Mouse (Mus musculus) heart, adult 2 months (tissue): ENCODE data around the gene Il10ra. TPM values are rescaled to one million over a fixed set of nuclear protein-coding genes. Genes with fewer than 3 reads are reported as not detected.

Experiments used
- DNase-seq, 2 experiments: peaks; one replicate each; pipeline ENCODE4 v3.0.0; 2021
- H3K27ac ChIP-seq: fragments of 200-600 bp; 2 replicates; pipeline ENCODE4 v1.8.1; 2022
- H3K27me3 ChIP-seq: fragments of 200-500 bp; 2 replicates; pipeline ENCODE4 v1.6.1; 2012; ENCODE audit warnings: mild to moderate bottlenecking, low read length, inconsistent platforms, mixed read lengths; ENCODE audit not compliant: control insufficient read depth, insufficient read depth
- H3K36me3 ChIP-seq: fragments of 200-500 bp; 2 replicates; pipeline ENCODE4 v1.6.1; 2012; ENCODE audit warnings: low read length, inconsistent platforms; ENCODE audit not compliant: control insufficient read depth, insufficient read depth
- H3K4me1 ChIP-seq: fragments of 200-500 bp; 2 replicates; pipeline ENCODE4 v1.6.1; 2011; ENCODE audit warnings: low read length; ENCODE audit not compliant: control insufficient read depth, insufficient read depth
- H3K4me3 ChIP-seq: fragments of 200-600 bp; 2 replicates; pipeline ENCODE4 v1.8.1; 2022
- H3K79me2 ChIP-seq: fragments of 200-500 bp; replicated peaks from 2 replicates; pipeline ENCODE4 v1.6.1; 2012; ENCODE audit warnings: mild to moderate bottlenecking, inconsistent platforms, low read length, moderate library complexity, mixed read lengths; ENCODE audit not compliant: control insufficient read depth, insufficient read depth
- H3K9ac ChIP-seq: fragments of 200-500 bp; 2 replicates; pipeline ENCODE4 v1.6.1; 2012; ENCODE audit warnings: low read depth, mild to moderate bottlenecking, control low read depth, inconsistent platforms, low read length, mixed read lengths
- CTCF ChIP-seq: fragments of 200-600 bp; IDR thresholded peaks from 2 replicates; pipeline ENCODE4 v1.8.1; 2022; ENCODE audit warnings: antibody characterized with exemption, mild to moderate bottlenecking, moderate library complexity
- EP300 ChIP-seq: fragments of 200-500 bp; IDR thresholded peaks from 2 replicates; pipeline ENCODE4 v1.6.1; 2011; ENCODE audit warnings: low read depth, low read length, control low read depth; ENCODE audit not compliant: insufficient read depth
- POLR2A ChIP-seq: fragments of 200-500 bp; IDR thresholded peaks from 2 replicates; pipeline ENCODE4 v1.6.1; 2011; ENCODE audit warnings: mild to moderate bottlenecking, low read depth, low read length, control low read depth; ENCODE audit not compliant: insufficient read depth
- WGBS: fragments of 180-500 bp; shearing (Covaris S2); methylation state at CpG from one replicate; pipeline ENCODE4 v1.1.7; 2018; 5-methylcytosine and 5-hydroxymethylcytosine counted together
- intact Hi-C: fragments of 180-260 bp; cut with DNase I; formaldehyde crosslinking; loops from one replicate; pipeline ENCODE4 v1.15.1; 2025
- microRNA-seq, 2 experiments: library from miRNA; unstranded; fragments of <30 nt; microRNA quantifications; one replicate each; pipeline ENCODE4 v1.2.0; 2021
- polyA plus RNA-seq: library from polyadenylated mRNA; depleted of rRNA; stranded (reverse); fragments of >200 nt; gene quantifications from 2 replicates; pipeline ENCODE4 v1.2.3, GENCODE M21; 2012; rRNA removed
- total RNA-seq, 2 experiments: library from RNA; stranded (reverse); gene quantifications; 2 replicates each; pipeline ENCODE4 v1.2.3; 2021

Il10ra gene
- total and polyA plus RNA-seq, 3 experiments: 1.7 to 3.7 (median 1.8) TPM

DNA sequence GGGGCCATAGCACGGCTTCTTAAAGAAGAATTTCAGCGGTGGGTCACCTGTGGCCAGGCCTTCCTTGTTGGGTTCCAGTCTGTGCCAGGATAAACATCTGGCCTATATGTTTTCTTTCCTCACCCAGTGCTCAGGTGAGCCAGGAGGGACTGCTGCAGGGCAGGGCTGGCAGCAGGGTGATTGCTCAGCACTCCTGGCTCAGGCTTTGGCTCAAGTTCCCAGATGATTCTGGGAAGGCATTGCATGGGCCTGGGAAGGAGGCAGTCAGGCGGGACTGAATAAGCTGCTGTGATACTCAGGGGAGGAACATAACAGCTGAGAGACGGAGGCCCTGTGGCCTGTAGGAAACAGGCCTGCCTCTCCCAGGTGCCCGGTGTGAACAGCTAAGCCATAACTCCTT, 63.8 kb downstream of the Il10ra start:
- H3K79me2 ChIP-seq: no peaks in the 10 kb centered on the region
- DNase-seq: no peak
- 76% methylated on average over 5 of the region's 5 CpGs for WGBS
- H3K36me3 ChIP-seq: no peaks in the 10 kb centered on the region
- no peak overlapping the region for H3K27ac ChIP-seq
- no peaks in the 10 kb centered on the region for H3K4me1 ChIP-seq
- no peaks in the 10 kb centered on the region for H3K27me3 ChIP-seq
- TF ChIP-seq EP300: no peak
- TF ChIP-seq CTCF: no peak
- TF ChIP-seq POLR2A: no peak
- H3K9ac ChIP-seq: no peak overlapping the region
- intact Hi-C loops: no loop called here
- H3K4me3 ChIP-seq: no peak overlapping the region

Small RNA genes lying within 50 kb of the gene (microRNA-seq; reads per million reads assigned to microRNA genes)
- gene Mir7086: 0 reads per million in 2 experiments

Other genes starting within 250 kb of the Il10ra start
- gene Mpzl2, start 229.3 kb downstream of the Il10ra start, total RNA-seq: 1 to 10 TPM in 1 of 2 experiments, under 1 TPM in 1; 0.77 to 1.2 TPM
- 1.6 and 1.8 TPM in 2 replicates for gene Mpzl2, start 229.3 kb downstream of the Il10ra start, polyA plus RNA-seq
- gene Mpzl3, start 214.0 kb downstream of the Il10ra start, total RNA-seq: 1 to 10 TPM; 1.4 to 1.8 TPM
- gene Mpzl3, start 214.0 kb downstream of the Il10ra start, polyA plus RNA-seq: 0.82 and 1.2 TPM in 2 replicates
- under 1 TPM; 0.20 to 0.29 TPM for gene Jaml, start 190.0 kb downstream of the Il10ra start, total RNA-seq
- 0.14 and 0.18 TPM in 2 replicates for gene Jaml, start 190.0 kb downstream of the Il10ra start, polyA plus RNA-seq
- 1 to 10 TPM; 1.2 to 1.3 TPM for gene Scn2b, start 151.4 kb downstream of the Il10ra start, total RNA-seq
- gene Scn2b, start 151.4 kb downstream of the Il10ra start, polyA plus RNA-seq: 0.23 and 0.31 TPM in 2 replicates
- gene Scn4b, start 130.8 kb downstream of the Il10ra start, total RNA-seq: 10 to 100 TPM; 14.2 to 16.9 TPM
- gene Scn4b, start 130.8 kb downstream of the Il10ra start, polyA plus RNA-seq: 5.1 and 8.3 TPM in 2 replicates
- not detected for gene BC049352, start 87.1 kb downstream of the Il10ra start, total RNA-seq
- gene BC049352, start 87.1 kb downstream of the Il10ra start, polyA plus RNA-seq: 0.09 and 0.23 TPM in 2 replicates
- not detected for gene Tmprss4, start 65.1 kb downstream of the Il10ra start, total RNA-seq
- gene Tmprss4, start 65.1 kb downstream of the Il10ra start, polyA plus RNA-seq: 0.82 TPM in 1 of 2 replicates, not detected in the other
- gene Tmprss13, start 50.0 kb upstream of the Il10ra start, total RNA-seq: 1 to 10 TPM; 5.4 to 6.9 TPM
- gene Tmprss13, start 50.0 kb upstream of the Il10ra start, polyA plus RNA-seq: 0.94 and 6.9 TPM in 2 replicates
- 10 to 100 TPM; 13.8 to 14.2 TPM for gene Fxyd6, start 101.0 kb upstream of the Il10ra start, total RNA-seq
- gene Fxyd6, start 101.0 kb upstream of the Il10ra start, polyA plus RNA-seq: 40.8 and 51.2 TPM in 2 replicates
- 1 to 10 TPM; 2.8 to 3.3 TPM for gene Fxyd2, start 130.5 kb upstream of the Il10ra start, total RNA-seq
- 4.2 and 9.7 TPM in 2 replicates for gene Fxyd2, start 130.5 kb upstream of the Il10ra start, polyA plus RNA-seq
- gene Dscaml1, start 157.5 kb upstream of the Il10ra start, total RNA-seq: not detected
- gene Dscaml1, start 157.5 kb upstream of the Il10ra start, polyA plus RNA-seq: 0.03 and 0.14 TPM in 2 replicates